ENCODE assay signal across 25 mouse cellular contexts in the genomic region with DNA sequence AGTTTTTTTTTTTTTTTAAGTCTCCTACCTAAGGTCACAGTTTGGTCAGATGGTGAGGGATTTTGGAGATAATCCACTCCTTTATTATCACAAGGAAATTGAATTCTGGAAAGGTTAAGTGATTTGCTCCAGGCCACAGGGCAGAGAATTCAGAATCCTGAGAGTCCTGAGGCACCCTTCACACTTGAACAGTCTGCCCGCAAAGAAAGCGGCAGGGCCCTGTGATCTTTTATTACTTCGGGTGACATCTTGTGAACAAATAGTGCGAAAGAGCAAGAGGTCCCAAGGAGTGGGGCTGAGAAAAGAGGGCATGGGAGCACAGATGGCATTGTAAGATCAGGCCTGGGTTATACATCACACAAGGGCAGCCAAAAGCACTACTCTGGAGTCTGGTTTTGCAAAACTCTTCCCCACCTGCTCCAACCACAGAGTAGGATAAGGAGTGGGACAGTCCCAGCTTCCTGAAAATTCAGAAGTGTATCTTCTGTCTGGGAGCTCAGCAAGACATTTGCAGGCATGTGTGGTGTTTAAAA.
A peak's percentile ranks its signal among the peaks of the same experiment; 100 is the strongest.
DNase-seq lines count a peak whose midpoint lies in the region; ATAC-seq lines count a peak whose summit lies in the region.
"Had no signal": no experiment of that assay in that cellular context is flagged by ENCODE, and none has a peak within 500 bp of the region (broad histone marks: within the 10 kb centered on the region; RNA-seq: fewer than 3 reads in every experiment).

No protein-coding gene starts in this region.

- no peak overlapping the region for H3K4me2 ChIP-seq in kidney, embryonic 15.5 days
- H3K4me2 ChIP-seq: embryonic facial prominence, embryonic 13.5 days; forebrain, embryonic 13.5 days; heart, embryonic 11.5 days; hindbrain, embryonic 13.5 days; intestine, embryonic 15.5 days had no signal

- H3K36me3 ChIP-seq in kidney, embryonic 15.5 days: no peaks in the 10 kb centered on the region
- H3K36me3 ChIP-seq in forebrain, embryonic 10.5 days (replicated peaks): no peaks in the 10 kb centered on the region
- H3K36me3 ChIP-seq: embryonic facial prominence, embryonic 13.5 days; G1E; hindbrain, embryonic 10.5 days; hindbrain, embryonic 13.5 days; intestine, embryonic 15.5 days had no signal

- no peak overlapping the region for H3K9ac ChIP-seq in kidney, embryonic 15.5 days
- H3K9ac ChIP-seq: embryonic facial prominence, embryonic 13.5 days; forebrain, embryonic 13.5 days; hindbrain, embryonic 13.5 days; intestine, embryonic 15.5 days had no signal

- H3K9me3 ChIP-seq in kidney, embryonic 15.5 days (replicated peaks): no peaks in the 10 kb centered on the region
- H3K9me3 ChIP-seq in forebrain, embryonic 10.5 days: no peaks in the 10 kb centered on the region
- H3K9me3 ChIP-seq: embryonic facial prominence, embryonic 13.5 days; forebrain, embryonic 13.5 days; hindbrain, embryonic 10.5 days; hindbrain, embryonic 13.5 days; intestine, embryonic 15.5 days had no signal

- H3K27ac ChIP-seq in kidney, embryonic 15.5 days: 0 out of 2 replicates have a peak overlapping the region, but pooled peaks have one; percentile 13
- no peak overlapping the region for H3K27ac ChIP-seq in forebrain, embryonic 10.5 days
- H3K27ac ChIP-seq: embryonic facial prominence, embryonic 13.5 days; forebrain, embryonic 13.5 days; hindbrain, embryonic 10.5 days; hindbrain, embryonic 13.5 days; intestine, embryonic 15.5 days had no signal

- DNase-seq in embryo, embryonic 10 days (ENCODE audit: low spot score): peak; percentile 9
- no peak for DNase-seq in embryo, embryonic 9.5 days (ENCODE audit: extremely low spot score)
- DNase-seq in kidney, adult 11 months: no peak
- peak; percentile 17 to 44 for DNase-seq in kidney, postnatal 4 days
- no peak for DNase-seq in kidney, adult 18-20 months
- DNase-seq in forebrain, embryonic 10.5 days (ENCODE audit: extremely low spot score, low spot score): no peak
- DNase-seq: adrenal gland, postnatal 14 days; B cell, adult 2 months; cerebellum, adult 11 months; cerebellum, adult 2 months; cerebellum, postnatal 14 days; gastrocnemius, postnatal 10 days; gastrocnemius, postnatal 36 days had no signal

- peak; percentile 75; the same call in 1 of the 2 replicates for ATAC-seq in kidney, embryonic 15.5 days (replicated peaks; ENCODE audit: low FRiP score)
- ATAC-seq: forebrain, embryonic 13.5 days; forebrain, embryonic 16.5 days; hindbrain, embryonic 16.5 days; intestine, embryonic 15.5 days; Patski had no signal

- 11% methylated on average over 4 of the region's 4 CpGs for WGBS in kidney, embryonic 15.5 days
- WGBS in forebrain, embryonic 10.5 days: 64% methylated on average over 4 of the region's 4 CpGs

- no peaks in the 10 kb centered on the region for H3K27me3 ChIP-seq in kidney, embryonic 15.5 days
- H3K27me3 ChIP-seq in forebrain, embryonic 10.5 days (ENCODE audit: poor library complexity, severe bottlenecking): peaks cover 7% of the 10 kb centered on the region
- H3K27me3 ChIP-seq: embryonic facial prominence, embryonic 13.5 days; forebrain, embryonic 13.5 days; hindbrain, embryonic 13.5 days; intestine, embryonic 15.5 days had no signal

- H3K4me1 ChIP-seq in kidney, embryonic 15.5 days: peaks cover 12% of the 10 kb centered on the region
- H3K4me1 ChIP-seq in forebrain, embryonic 10.5 days: peaks cover 24% of the 10 kb centered on the region
- H3K4me1 ChIP-seq: embryonic facial prominence, embryonic 13.5 days; forebrain, embryonic 13.5 days; hindbrain, embryonic 13.5 days; intestine, embryonic 15.5 days had no signal

- no peak overlapping the region for H3K4me3 ChIP-seq in kidney, embryonic 15.5 days (replicated peaks)
- no peak overlapping the region for H3K4me3 ChIP-seq in forebrain, embryonic 10.5 days
- H3K4me3 ChIP-seq: embryonic facial prominence, embryonic 13.5 days; erythroblast, embryonic 14.5 days; forebrain, embryonic 13.5 days; hindbrain, embryonic 10.5 days; hindbrain, embryonic 13.5 days; intestine, embryonic 15.5 days had no signal

Comparison
In these comparisons a context has a peak if more than half of its experiments do, and no peak if none do; other contexts are left out.
1. DNase-seq: peak in embryo, embryonic 10 days (single experiment) and kidney, postnatal 4 days (2 of 2); none in embryo, embryonic 9.5 days (single experiment), kidney, adult 11 months (single experiment), kidney, adult 18-20 months (single experiment) and forebrain, embryonic 10.5 days (single experiment).